Mouse (Mus musculus) forebrain, embryonic 12.5 days (tissue): ENCODE measurements around the gene Rbm44. TPM values are rescaled to one million over a fixed set of nuclear protein-coding genes. Genes with fewer than 3 reads are reported as not detected.

Source experiments
- ATAC-seq: fragments of 200-750 bp; cut with Nextera tagmentation; 2 replicates; pipeline ENCODE4 v1.8.0; 2017; ENCODE audit warnings: moderate TSS enrichment; ENCODE audit not compliant: low FRiP score
- H3K27ac ChIP-seq: fragments of 300-500 bp; sonication (generic); 2 replicates; pipeline ENCODE4 v1.5.1; 2016; ENCODE audit warnings: mild to moderate bottlenecking
- H3K27me3 ChIP-seq: fragments of 300-500 bp; sonication (generic); 2 replicates; pipeline ENCODE4 v1.6.1; 2016; ENCODE audit warnings: mild to moderate bottlenecking
- H3K36me3 ChIP-seq: fragments of 300-500 bp; sonication (generic); replicated peaks from 2 replicates; pipeline ENCODE4 v1.6.1; 2016; ENCODE audit warnings: mild to moderate bottlenecking
- H3K4me1 ChIP-seq: fragments of 300-500 bp; sonication (generic); 2 replicates; pipeline ENCODE4 v1.6.1; 2016
- H3K4me2 ChIP-seq: fragments of 300-500 bp; sonication (generic); 2 replicates; pipeline ENCODE4 v1.6.1; 2016; ENCODE audit warnings: mild to moderate bottlenecking, moderate library complexity
- H3K4me3 ChIP-seq: fragments of 300-500 bp; sonication (generic); replicated peaks from 2 replicates; pipeline ENCODE4 v1.5.1; 2016; ENCODE audit warnings: mild to moderate bottlenecking
- H3K9ac ChIP-seq: fragments of 300-500 bp; sonication (generic); 2 replicates; pipeline ENCODE4 v1.6.1; 2016; ENCODE audit warnings: mild to moderate bottlenecking
- H3K9me3 ChIP-seq: fragments of 300-500 bp; sonication (generic); 2 replicates; pipeline ENCODE4 v1.6.1; 2016
- WGBS: fragments of 180-500 bp; shearing (Covaris S2); methylation state at CpG from one replicate; pipeline ENCODE4 v1.1.7; 2016; 5-methylcytosine and 5-hydroxymethylcytosine counted together
- polyA plus RNA-seq: library from polyadenylated mRNA; unstranded; fragments of >200 nt; fragmentation: Nextera tagmentation; extraction: Ambion mirVana; gene quantifications from 2 replicates; pipeline ENCODE4 v1.2.1, GENCODE M21; 2016

The Rbm44 gene
- polyA plus RNA-seq, 1 experiment from 2014 or later = 0.31 TPM

DNA sequence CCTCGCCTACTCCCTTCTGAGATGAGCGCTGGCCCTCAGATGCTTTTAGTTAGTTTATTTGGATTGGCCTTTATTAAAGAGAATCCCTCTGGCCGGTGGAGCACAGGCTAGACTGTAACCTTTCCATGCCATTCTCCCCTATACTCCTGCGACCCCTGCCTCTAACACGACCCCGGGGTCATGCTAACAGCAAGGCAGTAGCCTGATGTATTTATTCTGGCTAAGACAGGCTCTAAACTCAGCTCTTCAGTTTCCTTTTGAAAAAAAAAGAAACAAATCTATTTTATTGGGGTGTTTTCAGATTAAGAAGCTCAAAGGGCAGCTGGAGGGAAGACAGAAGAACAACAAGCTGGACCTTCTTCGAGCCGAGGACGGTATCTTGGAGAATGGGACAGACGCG is 22.8 kb upstream of the Rbm44 start:
- ATAC-seq = no peak
- Histone ChIP-seq H3K4me2 (no peak overlapping the region), H3K4me3 (no peak overlapping the region), H3K4me1 (no peaks in the 10 kb centered on the region), H3K9ac (no peak overlapping the region), H3K27ac (no peak overlapping the region), H3K27me3 (no peaks in the 10 kb centered on the region), H3K9me3 (no peaks in the 10 kb centered on the region), H3K36me3 (peaks cover 7% of the 10 kb centered on the region; the same call in 1 of the 2 replicates)
- WGBS = 88% methylated on average over 11 of the region's 11 CpGs

- Histone ChIP-seq H3K27ac (no peak overlapping the region), H3K9me3 (no peaks in the 10 kb centered on the region), H3K36me3 (peaks cover 8% of the 10 kb centered on the region), H3K4me1 (no peaks in the 10 kb centered on the region), H3K4me3 (no peak overlapping the region), H3K4me2 (no peak overlapping the region), H3K27me3 (no peaks in the 10 kb centered on the region), H3K9ac (no peak overlapping the region)
- ATAC-seq = no peak
- WGBS = 93% methylated on average over 5 of the region's 5 CpGs
These were observed 21.9 kb upstream of the Rbm44 start for GRCm38 (mm10) chr1:91123004-91123403.

DNA sequence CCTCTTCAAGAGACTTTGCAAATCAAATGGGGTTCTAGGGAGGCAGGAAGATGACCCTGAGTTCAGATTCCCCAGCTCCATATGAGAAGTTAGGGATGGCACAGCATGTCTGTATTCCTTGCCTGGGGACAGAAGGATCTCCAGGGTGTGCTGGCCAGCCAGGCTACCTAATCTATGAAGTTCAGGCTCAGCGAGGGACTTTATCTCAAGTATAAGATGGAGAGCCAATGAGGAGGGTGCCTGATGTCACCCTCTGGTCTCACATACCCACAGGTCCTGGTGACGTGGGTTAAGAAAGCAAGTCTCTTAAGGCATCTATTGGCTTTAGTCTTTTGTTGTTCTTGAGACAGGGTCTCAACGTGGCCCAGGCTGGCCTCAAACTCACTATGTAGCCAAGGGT is 21.4 kb upstream of the Rbm44 start:
- H3K4me1 ChIP-seq = no peaks in the 10 kb centered on the region
- peaks cover 13% of the 10 kb centered on the region for H3K36me3 ChIP-seq
- H3K9me3 ChIP-seq = no peaks in the 10 kb centered on the region
- no peak overlapping the region for H3K27ac ChIP-seq
- H3K4me3 ChIP-seq = no peak overlapping the region
- 87% methylated on average over 3 of the region's 3 CpGs for WGBS
- no peaks in the 10 kb centered on the region for H3K27me3 ChIP-seq
- H3K9ac ChIP-seq = no peak overlapping the region
- ATAC-seq = no peak
- H3K4me2 ChIP-seq = no peak overlapping the region

- H3K9me3 ChIP-seq = 0 out of 2 replicates have a peak, but pooled peaks cover 3% of the 10 kb centered on the region
- 88% methylated on average over 4 of the region's 4 CpGs for WGBS
- H3K4me1 ChIP-seq = no peaks in the 10 kb centered on the region
- H3K9ac ChIP-seq = no peak overlapping the region
- H3K36me3 ChIP-seq = peaks cover 14% of the 10 kb centered on the region
- no peak for ATAC-seq
- no peaks in the 10 kb centered on the region for H3K27me3 ChIP-seq
- H3K27ac ChIP-seq = no peak overlapping the region
- H3K4me2 ChIP-seq = no peak overlapping the region
- no peak overlapping the region for H3K4me3 ChIP-seq
These were observed 16.0 kb upstream of the Rbm44 start for GRCm38 (mm10) chr1:91128849-91129248.

DNA sequence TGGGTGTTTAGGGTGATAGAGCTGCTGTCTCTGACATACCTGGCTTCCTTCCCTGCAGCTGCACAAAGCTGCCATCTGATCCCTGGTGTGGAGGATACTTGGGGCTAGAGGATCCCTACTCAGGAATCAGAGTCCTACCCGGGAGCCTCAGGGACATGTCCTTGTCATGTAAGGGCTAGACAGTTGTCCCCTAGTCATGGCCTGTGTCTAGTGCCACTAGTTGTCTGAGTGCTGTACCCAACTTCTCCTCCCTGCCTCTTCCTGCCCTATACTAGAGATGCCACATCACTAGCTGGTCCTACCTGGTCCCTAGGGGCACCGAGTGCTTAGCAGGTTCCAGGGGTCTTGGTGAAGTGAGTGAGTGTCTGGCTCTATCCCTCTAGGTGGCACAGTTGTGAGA is 7.9 kb upstream of the Rbm44 start:
- 87% methylated on average over 2 of the region's 2 CpGs for WGBS
- Histone ChIP-seq H3K9me3 (no peaks in the 10 kb centered on the region), H3K27me3 (no peaks in the 10 kb centered on the region), H3K4me1 (no peaks in the 10 kb centered on the region), H3K4me3 (no peak overlapping the region), H3K9ac (no peak overlapping the region), H3K27ac (no peak overlapping the region), H3K4me2 (no peak overlapping the region), H3K36me3 (no peaks in the 10 kb centered on the region)
- no peak for ATAC-seq

- no peaks in the 10 kb centered on the region for H3K4me1 ChIP-seq
- 65% methylated on average over 2 of the region's 2 CpGs for WGBS
- H3K9me3 ChIP-seq = no peaks in the 10 kb centered on the region
- ATAC-seq = no peak
- H3K27ac ChIP-seq = no peak overlapping the region
- H3K4me2 ChIP-seq = no peak overlapping the region
- H3K9ac ChIP-seq = no peak overlapping the region
- no peaks in the 10 kb centered on the region for H3K36me3 ChIP-seq
- H3K27me3 ChIP-seq = no peaks in the 10 kb centered on the region
- no peak overlapping the region for H3K4me3 ChIP-seq
These were observed 6.6 kb downstream of the Rbm44 start for GRCm38 (mm10) chr1:91151509-91151908.

- Histone ChIP-seq H3K4me1 (no peaks in the 10 kb centered on the region), H3K4me3 (no peak overlapping the region), H3K36me3 (no peaks in the 10 kb centered on the region), H3K4me2 (no peak overlapping the region), H3K27me3 (no peaks in the 10 kb centered on the region), H3K9me3 (no peaks in the 10 kb centered on the region), H3K9ac (no peak overlapping the region), H3K27ac (no peak overlapping the region)
- no peak for ATAC-seq
- WGBS = 80% methylated on average over 6 of the region's 6 CpGs
These were observed 21.9 kb downstream of the Rbm44 start for GRCm38 (mm10) chr1:91166798-91167197.

DNA sequence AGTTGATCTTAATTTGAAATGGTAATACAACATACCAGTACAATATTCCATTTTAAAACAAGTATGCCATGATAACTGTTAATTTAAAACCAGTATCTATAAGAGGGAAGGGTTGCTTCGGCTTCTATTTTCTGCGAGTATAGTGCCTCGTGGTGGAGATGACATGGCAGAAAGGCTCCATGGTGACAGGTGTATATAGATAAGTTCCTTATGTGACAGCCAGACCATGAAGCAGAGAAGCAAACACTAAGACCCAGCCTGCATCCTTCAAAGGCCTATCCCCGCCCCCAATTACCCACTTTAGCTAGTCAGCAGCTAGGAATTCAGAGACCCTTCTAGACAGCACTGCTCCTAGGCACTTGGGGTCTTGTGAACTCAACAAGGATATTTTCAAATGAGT is 24.3 kb downstream of the Rbm44 start:
- no peaks in the 10 kb centered on the region for H3K27me3 ChIP-seq
- H3K4me2 ChIP-seq = no peak overlapping the region
- ATAC-seq = no peak
- H3K4me1 ChIP-seq = no peaks in the 10 kb centered on the region
- H3K9ac ChIP-seq = no peak overlapping the region
- WGBS = 82% methylated on average over 4 of the region's 4 CpGs
- H3K27ac ChIP-seq = no peak overlapping the region
- no peaks in the 10 kb centered on the region for H3K9me3 ChIP-seq
- H3K36me3 ChIP-seq = no peaks in the 10 kb centered on the region
- H3K4me3 ChIP-seq = no peak overlapping the region

GRCm38 (mm10) chr1:91174796-91175195 is 29.9 kb downstream of the Rbm44 start:
- no peak overlapping the region for H3K9ac ChIP-seq
- peaks cover 5% of the 10 kb centered on the region for H3K4me1 ChIP-seq
- no peak overlapping the region for H3K4me3 ChIP-seq
- H3K36me3 ChIP-seq = no peaks in the 10 kb centered on the region
- no peaks in the 10 kb centered on the region for H3K9me3 ChIP-seq
- H3K27me3 ChIP-seq = peaks cover 18% of the 10 kb centered on the region
- no peak overlapping the region for H3K4me2 ChIP-seq
- no peak for ATAC-seq
- 95% methylated on average over 5 of the region's 5 CpGs for WGBS
- H3K27ac ChIP-seq = no peak overlapping the region

DNA sequence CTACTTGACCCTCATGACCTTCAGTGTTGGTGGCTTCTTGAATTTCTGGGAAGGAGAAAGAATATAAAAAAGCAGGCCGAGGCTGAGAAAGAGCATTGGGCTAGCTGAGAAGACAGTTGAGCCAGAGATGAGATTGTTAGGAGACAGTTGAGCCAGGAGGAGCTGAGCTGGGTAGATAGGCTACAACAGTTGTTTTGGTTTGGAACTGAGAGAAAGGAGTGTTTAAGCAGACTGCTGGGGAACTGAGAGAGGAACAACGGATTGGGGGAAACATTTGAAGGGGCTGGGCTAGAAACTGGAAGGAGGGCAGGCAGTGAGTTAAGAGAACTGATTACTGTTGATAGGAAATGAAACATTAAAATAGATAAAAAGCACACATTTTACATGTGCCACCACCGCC is 31.1 kb downstream of the Rbm44 start:
- H3K4me3 ChIP-seq = no peak overlapping the region
- no peak for ATAC-seq
- no peak overlapping the region for H3K9ac ChIP-seq
- H3K4me1 ChIP-seq = peaks cover 9% of the 10 kb centered on the region
- 69% methylated on average over 3 of the region's 3 CpGs for WGBS
- H3K27me3 ChIP-seq = peaks cover 30% of the 10 kb centered on the region
- no peak overlapping the region for H3K4me2 ChIP-seq
- H3K9me3 ChIP-seq = no peaks in the 10 kb centered on the region
- no peaks in the 10 kb centered on the region for H3K36me3 ChIP-seq
- H3K27ac ChIP-seq = no peak overlapping the region

DNA sequence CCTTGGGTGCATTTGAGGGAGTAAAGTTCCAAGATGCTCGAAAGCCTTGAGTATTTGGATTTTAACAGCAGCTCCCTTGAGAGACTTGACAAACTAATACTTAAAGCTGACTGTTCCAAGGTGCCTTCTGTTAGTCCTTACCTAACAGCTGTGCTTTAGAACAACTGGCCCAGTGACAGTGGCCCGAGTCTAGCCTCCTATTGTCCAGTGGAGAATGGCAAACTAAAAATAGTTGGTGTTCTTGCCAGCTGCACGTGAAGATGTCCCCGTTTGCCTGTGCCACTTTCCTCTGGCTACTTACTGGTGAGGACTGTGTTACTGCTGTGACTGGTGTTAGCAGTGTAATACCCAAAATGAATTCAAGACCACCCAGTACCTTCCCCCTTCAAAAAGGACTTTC is 32.0 kb downstream of the Rbm44 start:
- Histone ChIP-seq H3K27me3 (peaks cover 39% of the 10 kb centered on the region), H3K4me3 (no peak overlapping the region), H3K27ac (no peak overlapping the region), H3K4me1 (peaks cover 9% of the 10 kb centered on the region), H3K9me3 (no peaks in the 10 kb centered on the region), H3K4me2 (no peak overlapping the region), H3K36me3 (no peaks in the 10 kb centered on the region), H3K9ac (no peak overlapping the region)
- 81% methylated on average over 4 of the region's 4 CpGs for WGBS
- no peak for ATAC-seq

GRCm38 (mm10) chr1:91179086-91179485 is 34.2 kb downstream of the Rbm44 start:
- no peak overlapping the region for H3K27ac ChIP-seq
- no peak for ATAC-seq
- peaks cover 45% of the 10 kb centered on the region for H3K27me3 ChIP-seq
- 36% methylated on average over 5 of the region's 5 CpGs for WGBS
- H3K4me2 ChIP-seq = no peak overlapping the region
- no peaks in the 10 kb centered on the region for H3K36me3 ChIP-seq
- H3K9me3 ChIP-seq = no peaks in the 10 kb centered on the region
- no peak overlapping the region for H3K9ac ChIP-seq
- H3K4me1 ChIP-seq = peaks cover 9% of the 10 kb centered on the region
- no peak overlapping the region for H3K4me3 ChIP-seq

- H3K4me2 ChIP-seq = peak within 1 kb of the TSS; percentile 74
- ATAC-seq = no peak
- peak within 1 kb of the TSS; percentile 42 for H3K4me3 ChIP-seq
- peaks cover 9% of the 10 kb centered on the region for H3K4me1 ChIP-seq
- H3K36me3 ChIP-seq = no peaks in the 10 kb centered on the region
- peak within 1 kb of the TSS; percentile 36 for H3K9ac ChIP-seq
- WGBS = 4% methylated on average over 37 of the region's 37 CpGs
- peaks cover 45% of the 10 kb centered on the region for H3K27me3 ChIP-seq
- no peak within 1 kb of the TSS for H3K27ac ChIP-seq
- no peaks in the 10 kb centered on the region for H3K9me3 ChIP-seq
These were observed 34.8 kb downstream of the Rbm44 start, which contains the start of gene Ramp1 for GRCm38 (mm10) chr1:91179533-91180173. Ramp1 (plus strand) TSS chr1:91179822.
